19 mouse cellular contexts compared by ENCODE assay signal in the genomic region with DNA sequence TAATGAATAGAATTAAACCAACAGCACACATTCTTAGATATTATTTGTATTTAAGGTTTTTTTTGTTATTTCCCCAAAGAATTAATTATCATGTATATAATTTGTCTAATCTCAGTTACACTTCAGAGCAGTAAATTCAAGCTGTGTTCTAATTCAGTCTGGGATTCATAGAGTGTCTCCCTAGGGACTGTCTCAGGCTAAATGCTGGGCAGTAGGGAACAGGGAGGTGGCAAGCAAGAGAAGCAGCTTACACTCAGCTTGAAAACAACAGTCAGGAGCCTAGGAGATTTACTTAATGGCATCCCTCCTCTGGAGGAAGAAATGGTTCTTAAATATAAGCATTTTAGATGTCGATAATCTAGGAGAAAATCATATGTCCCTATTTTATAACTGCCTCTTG.
DNase-seq lines count a peak whose midpoint lies in the region; ATAC-seq and TF ChIP-seq lines count a peak whose summit lies in the region.
"Had no signal": no experiment of that assay in that cellular context is flagged by ENCODE, and none has a peak within 500 bp of the region (broad histone marks: within the 10 kb centered on the region; RNA-seq: fewer than 3 reads in every experiment).

No protein-coding gene starts in this region.

- H3K4me2 ChIP-seq in forebrain, embryonic 13.5 days = no peak overlapping the region
- H3K4me2 ChIP-seq in forebrain, postnatal 0 days (ENCODE audit: low read depth) = no peak overlapping the region
- no peak overlapping the region for H3K4me2 ChIP-seq in hindbrain, embryonic 12.5 days (replicated peaks)
- no peak overlapping the region for H3K4me2 ChIP-seq in hindbrain, embryonic 16.5 days (ENCODE audit: low read length)
- no peak overlapping the region for H3K4me2 ChIP-seq in midbrain, embryonic 14.5 days (ENCODE audit: low read length)
- H3K4me2 ChIP-seq in hindbrain, postnatal 0 days (ENCODE audit: low read depth, low read length) = no peak overlapping the region
- H3K4me2 ChIP-seq: embryonic facial prominence, embryonic 13.5 days; forebrain, embryonic 15.5 days; heart, embryonic 11.5 days; heart, embryonic 15.5 days had no signal

- no peaks in the 10 kb centered on the region for H3K27me3 ChIP-seq in forebrain, embryonic 13.5 days
- no peaks in the 10 kb centered on the region for H3K27me3 ChIP-seq in forebrain, postnatal 0 days (ENCODE audit: insufficient read depth, low read length)
- H3K27me3 ChIP-seq in hindbrain, embryonic 12.5 days = no peaks in the 10 kb centered on the region
- H3K27me3 ChIP-seq in hindbrain, embryonic 16.5 days (replicated peaks; ENCODE audit: control insufficient read depth, insufficient read depth, low read length) = no peaks in the 10 kb centered on the region
- H3K27me3 ChIP-seq in midbrain, embryonic 14.5 days (ENCODE audit: control insufficient read depth, insufficient read depth, low read length) = no peaks in the 10 kb centered on the region
- no peaks in the 10 kb centered on the region for H3K27me3 ChIP-seq in midbrain, embryonic 10.5 days (ENCODE audit: low read depth, poor library complexity, severe bottlenecking)
- no peaks in the 10 kb centered on the region for H3K27me3 ChIP-seq in hindbrain, postnatal 0 days (ENCODE audit: insufficient read depth, low read length)
- H3K27me3 ChIP-seq: embryonic facial prominence, embryonic 13.5 days; forebrain, embryonic 15.5 days; heart, embryonic 15.5 days had no signal

- no peaks in the 10 kb centered on the region for H3K9me3 ChIP-seq in forebrain, embryonic 13.5 days (replicated peaks)
- no peaks in the 10 kb centered on the region for H3K9me3 ChIP-seq in forebrain, postnatal 0 days (ENCODE audit: low read length)
- no peaks in the 10 kb centered on the region for H3K9me3 ChIP-seq in hindbrain, embryonic 12.5 days (replicated peaks)
- no peaks in the 10 kb centered on the region for H3K9me3 ChIP-seq in hindbrain, embryonic 16.5 days (ENCODE audit: control insufficient read depth, low read length)
- no peaks in the 10 kb centered on the region for H3K9me3 ChIP-seq in midbrain, embryonic 14.5 days (ENCODE audit: control insufficient read depth, low read length)
- H3K9me3 ChIP-seq in midbrain, embryonic 10.5 days (replicated peaks) = no peaks in the 10 kb centered on the region
- H3K9me3 ChIP-seq in hindbrain, postnatal 0 days (ENCODE audit: low read length) = no peaks in the 10 kb centered on the region
- H3K9me3 ChIP-seq: embryonic facial prominence, embryonic 13.5 days; forebrain, embryonic 15.5 days; heart, embryonic 15.5 days had no signal

- no peak for TF ChIP-seq CTCF in forebrain, postnatal 0 days (IDR thresholded peaks at IDR 0.05; ENCODE audit: low read depth)
- TF ChIP-seq CTCF in hindbrain, postnatal 0 days (IDR thresholded peaks at IDR 0.05; ENCODE audit: low read depth) = no peak

- no peak for DNase-seq in forebrain, postnatal 0 days
- peak; percentile 48 for DNase-seq in midbrain, embryonic 14.5 days
- no peak for DNase-seq in midbrain, embryonic 10.5 days (ENCODE audit: low spot score)
- peak; percentile 15 for DNase-seq in hindbrain, postnatal 0 days (ENCODE audit: low spot score)
- DNase-seq: adrenal gland, postnatal 10 days; cerebellum, adult 11-12 months; cerebellum, adult 9-10 months; cerebellum, postnatal 25 days; gastrocnemius, postnatal 14 days; heart, adult 2 months; heart, postnatal 14 days had no signal

- no peak overlapping the region for H3K9ac ChIP-seq in forebrain, embryonic 13.5 days
- no peak overlapping the region for H3K9ac ChIP-seq in forebrain, postnatal 0 days
- no peak overlapping the region for H3K9ac ChIP-seq in hindbrain, embryonic 12.5 days
- H3K9ac ChIP-seq in hindbrain, embryonic 16.5 days (ENCODE audit: low read depth, low read length) = no peak overlapping the region
- no peak overlapping the region for H3K9ac ChIP-seq in midbrain, embryonic 14.5 days (replicated peaks; ENCODE audit: low read length)
- no peak overlapping the region for H3K9ac ChIP-seq in hindbrain, postnatal 0 days (replicated peaks; ENCODE audit: low read length)
- H3K9ac ChIP-seq: embryonic facial prominence, embryonic 13.5 days; forebrain, embryonic 15.5 days; heart, embryonic 15.5 days had no signal

- no peak overlapping the region for H3K4me3 ChIP-seq in forebrain, embryonic 13.5 days
- H3K4me3 ChIP-seq in forebrain, postnatal 0 days (ENCODE audit: low read depth, low read length) = no peak overlapping the region
- H3K4me3 ChIP-seq in hindbrain, embryonic 12.5 days = no peak overlapping the region
- H3K4me3 ChIP-seq in hindbrain, embryonic 16.5 days (ENCODE audit: low read length) = no peak overlapping the region
- no peak overlapping the region for H3K4me3 ChIP-seq in midbrain, embryonic 14.5 days (replicated peaks; ENCODE audit: low read depth, low read length)
- H3K4me3 ChIP-seq in midbrain, embryonic 10.5 days = no peak overlapping the region
- H3K4me3 ChIP-seq in hindbrain, postnatal 0 days (ENCODE audit: low read length) = no peak overlapping the region
- H3K4me3 ChIP-seq: embryonic facial prominence, embryonic 13.5 days; forebrain, embryonic 15.5 days; heart, adult 2 months; heart, embryonic 15.5 days had no signal

- 91% methylated on average over 1 of the region's 1 CpGs for WGBS in forebrain, embryonic 13.5 days
- WGBS in forebrain, postnatal 0 days = 82% methylated on average over 1 of the region's 1 CpGs
- 77% methylated on average over 1 of the region's 1 CpGs for WGBS in hindbrain, embryonic 12.5 days
- WGBS in hindbrain, embryonic 16.5 days = 72% methylated on average over 1 of the region's 1 CpGs
- 69% methylated on average over 1 of the region's 1 CpGs for WGBS in midbrain, embryonic 14.5 days
- 79% methylated on average over 1 of the region's 1 CpGs for WGBS in midbrain, embryonic 10.5 days
- 59% methylated on average over 1 of the region's 1 CpGs for WGBS in hindbrain, postnatal 0 days

- no peaks in the 10 kb centered on the region for H3K36me3 ChIP-seq in forebrain, embryonic 13.5 days (ENCODE audit: poor library complexity, severe bottlenecking)
- no peaks in the 10 kb centered on the region for H3K36me3 ChIP-seq in forebrain, postnatal 0 days (ENCODE audit: insufficient read depth)
- no peaks in the 10 kb centered on the region for H3K36me3 ChIP-seq in hindbrain, embryonic 12.5 days
- no peaks in the 10 kb centered on the region for H3K36me3 ChIP-seq in hindbrain, embryonic 16.5 days (ENCODE audit: control insufficient read depth, insufficient read depth, low read length)
- no peaks in the 10 kb centered on the region for H3K36me3 ChIP-seq in midbrain, embryonic 14.5 days (ENCODE audit: control insufficient read depth, insufficient read depth, low read length)
- no peaks in the 10 kb centered on the region for H3K36me3 ChIP-seq in midbrain, embryonic 10.5 days
- H3K36me3 ChIP-seq in hindbrain, postnatal 0 days (ENCODE audit: insufficient read depth, low read length) = no peaks in the 10 kb centered on the region
- H3K36me3 ChIP-seq: embryonic facial prominence, embryonic 13.5 days; forebrain, embryonic 15.5 days; heart, embryonic 15.5 days had no signal

- ATAC-seq in forebrain, embryonic 13.5 days = 0 out of 2 replicates have a peak, but pooled peaks have one; percentile 36
- no peak for ATAC-seq in forebrain, postnatal 0 days
- 0 out of 2 replicates have a peak, but pooled peaks have one; percentile 55 for ATAC-seq in hindbrain, embryonic 12.5 days (ENCODE audit: low FRiP score)
- ATAC-seq in hindbrain, embryonic 16.5 days = no peak
- no peak for ATAC-seq in midbrain, embryonic 14.5 days (ENCODE audit: low FRiP score, low TSS enrichment)
- no peak for ATAC-seq in hindbrain, postnatal 0 days
- ATAC-seq: forebrain, embryonic 15.5 days; inflammation-experienced regulatory T-cells, adult 6 months had no signal

- H3K4me1 ChIP-seq in forebrain, embryonic 13.5 days = no peaks in the 10 kb centered on the region
- no peaks in the 10 kb centered on the region for H3K4me1 ChIP-seq in forebrain, postnatal 0 days (ENCODE audit: insufficient read depth)
- H3K4me1 ChIP-seq in hindbrain, embryonic 12.5 days = no peaks in the 10 kb centered on the region
- no peaks in the 10 kb centered on the region for H3K4me1 ChIP-seq in hindbrain, embryonic 16.5 days (ENCODE audit: control insufficient read depth, insufficient read depth, low read depth, low read length)
- 0 out of 2 replicates have a peak, but pooled peaks cover 4% of the 10 kb centered on the region for H3K4me1 ChIP-seq in midbrain, embryonic 14.5 days (ENCODE audit: control insufficient read depth, insufficient read depth, low read length)
- peaks cover 12% of the 10 kb centered on the region; the same call in 1 of the 2 replicates for H3K4me1 ChIP-seq in midbrain, embryonic 10.5 days
- no peaks in the 10 kb centered on the region for H3K4me1 ChIP-seq in hindbrain, postnatal 0 days (ENCODE audit: insufficient read depth, low read length)
- H3K4me1 ChIP-seq: embryonic facial prominence, embryonic 13.5 days; heart, embryonic 15.5 days had no signal

- no peak overlapping the region for H3K27ac ChIP-seq in forebrain, embryonic 13.5 days
- H3K27ac ChIP-seq in forebrain, postnatal 0 days (ENCODE audit: low read depth, low read length) = no peak overlapping the region
- H3K27ac ChIP-seq in hindbrain, embryonic 12.5 days = no peak overlapping the region
- no peak overlapping the region for H3K27ac ChIP-seq in hindbrain, embryonic 16.5 days (ENCODE audit: low read depth, low read length)
- H3K27ac ChIP-seq in midbrain, embryonic 14.5 days (replicated peaks; ENCODE audit: low read depth, low read length) = no peak overlapping the region
- H3K27ac ChIP-seq in midbrain, embryonic 10.5 days (replicated peaks) = no peak overlapping the region
- no peak overlapping the region for H3K27ac ChIP-seq in hindbrain, postnatal 0 days
- H3K27ac ChIP-seq: embryonic facial prominence, embryonic 13.5 days; forebrain, embryonic 15.5 days; heart, adult 2 months; heart, embryonic 15.5 days had no signal

Comparison
In these comparisons a context has a peak if more than half of its experiments do, and no peak if none do; other contexts are left out.
1. ATAC-seq: peak in forebrain, embryonic 13.5 days (single experiment) and hindbrain, embryonic 12.5 days (single experiment); none in forebrain, postnatal 0 days (single experiment), hindbrain, embryonic 16.5 days (single experiment), midbrain, embryonic 14.5 days (single experiment) and hindbrain, postnatal 0 days (single experiment).
2. DNase-seq: peak in midbrain, embryonic 14.5 days (single experiment) and hindbrain, postnatal 0 days (single experiment); none in forebrain, postnatal 0 days (single experiment) and midbrain, embryonic 10.5 days (single experiment).